Mouse (Mus musculus) embryonic facial prominence, embryonic 15.5 days (tissue): ENCODE data around the gene Cdyl. TPM values are rescaled to one million over a fixed set of nuclear protein-coding genes. Genes with fewer than 3 reads are reported as not detected.
"Not testable (repeated sequence)": the region's sequence is repeated elsewhere in the genome, so short reads cannot be mapped to it uniquely, and the experiment has no call there.

ENCODE experiments used
- ATAC-seq: fragments of 200-750 bp; cut with Nextera tagmentation; 2 replicates; pipeline ENCODE4 v1.8.0; 2017; ENCODE audit warnings: low read depth, moderate TSS enrichment; ENCODE audit not compliant: insufficient number of reproducible peaks, low FRiP score, low TSS enrichment
- H3K27ac ChIP-seq: fragments of 300-500 bp; sonication (generic); replicated peaks from 2 replicates; pipeline ENCODE4 v1.5.1; 2015; ENCODE audit warnings: mild to moderate bottlenecking, inconsistent platforms
- H3K27me3 ChIP-seq: fragments of 300-500 bp; sonication (generic); 2 replicates; pipeline ENCODE4 v1.6.1; 2015; ENCODE audit warnings: inconsistent platforms
- H3K36me3 ChIP-seq: fragments of 300-500 bp; sonication (generic); 2 replicates; pipeline ENCODE4 v1.6.1; 2015; ENCODE audit warnings: mild to moderate bottlenecking, inconsistent platforms
- H3K4me1 ChIP-seq: fragments of 300-500 bp; sonication (generic); 2 replicates; pipeline ENCODE4 v1.6.1; 2015; ENCODE audit warnings: inconsistent platforms
- H3K4me2 ChIP-seq: fragments of 300-500 bp; sonication (generic); replicated peaks from 2 replicates; pipeline ENCODE4 v1.6.1; 2015; ENCODE audit warnings: mild to moderate bottlenecking, inconsistent platforms
- H3K4me3 ChIP-seq: fragments of 300-500 bp; sonication (generic); replicated peaks from 2 replicates; pipeline ENCODE4 v1.5.1; 2015; ENCODE audit warnings: mild to moderate bottlenecking, inconsistent platforms
- H3K9ac ChIP-seq: fragments of 300-500 bp; sonication (generic); 2 replicates; pipeline ENCODE4 v1.6.1; 2015; ENCODE audit warnings: inconsistent platforms
- H3K9me3 ChIP-seq: fragments of 300-500 bp; sonication (generic); replicated peaks from 2 replicates; pipeline ENCODE4 v1.6.1; 2016; ENCODE audit warnings: inconsistent platforms
- WGBS: fragments of 180-500 bp; shearing (Covaris S2); methylation state at CpG from one replicate; pipeline ENCODE4 v1.1.7; 2015; 5-methylcytosine and 5-hydroxymethylcytosine counted together
- polyA plus RNA-seq: library from polyadenylated mRNA; unstranded; fragments of >200 nt; fragmentation: Nextera tagmentation; extraction: Ambion mirVana; gene quantifications from 2 replicates; pipeline ENCODE4 v1.2.1, GENCODE M21; 2015

The Cdyl gene
- polyA plus RNA-seq, 1 experiment from 2014 or later, result 13.5 TPM

DNA sequence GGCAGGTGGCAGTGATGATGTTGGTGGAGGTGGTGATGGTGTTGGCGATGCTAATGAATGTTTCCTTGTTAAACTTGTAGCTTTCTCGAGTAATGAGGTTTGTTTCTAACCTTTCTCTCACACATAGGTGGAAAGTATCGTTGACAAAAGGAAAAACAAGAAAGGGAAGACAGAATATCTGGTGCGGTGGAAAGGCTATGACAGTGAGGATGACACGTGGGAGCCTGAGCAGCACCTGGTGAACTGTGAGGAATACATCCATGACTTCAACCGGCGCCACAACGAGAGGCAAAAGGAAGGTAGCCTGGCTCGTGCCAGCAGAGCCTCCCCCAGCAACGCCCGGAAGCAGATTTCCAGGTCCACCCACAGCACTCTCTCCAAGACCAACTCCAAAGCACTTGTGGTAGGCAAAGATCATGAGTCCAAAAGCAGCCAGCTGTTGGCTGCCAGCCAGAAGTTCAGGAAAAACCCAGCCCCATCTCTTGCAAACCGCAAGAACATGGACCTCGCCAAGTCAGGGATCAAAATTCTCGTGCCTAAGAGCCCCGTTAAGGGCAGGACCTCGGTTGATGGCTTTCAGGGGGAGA lies 156.2 kb downstream of the Cdyl start:
- H3K36me3 ChIP-seq, result peaks cover 26% of the 10 kb centered on the region; the same call in 1 of the 2 replicates
- WGBS, result 76% methylated on average over 16 of the region's 16 CpGs
- H3K27me3 ChIP-seq, result no peaks in the 10 kb centered on the region
- H3K9me3 ChIP-seq, result no peaks in the 10 kb centered on the region
- peaks cover 22% of the 10 kb centered on the region for H3K4me1 ChIP-seq
- 0 out of 2 replicates have a peak, but pooled peaks have one; percentile 4 for ATAC-seq
- H3K4me3 ChIP-seq, result no peak overlapping the region
- H3K27ac ChIP-seq, result no peak overlapping the region
- no peak overlapping the region for H3K4me2 ChIP-seq
- no peak overlapping the region for H3K9ac ChIP-seq

DNA sequence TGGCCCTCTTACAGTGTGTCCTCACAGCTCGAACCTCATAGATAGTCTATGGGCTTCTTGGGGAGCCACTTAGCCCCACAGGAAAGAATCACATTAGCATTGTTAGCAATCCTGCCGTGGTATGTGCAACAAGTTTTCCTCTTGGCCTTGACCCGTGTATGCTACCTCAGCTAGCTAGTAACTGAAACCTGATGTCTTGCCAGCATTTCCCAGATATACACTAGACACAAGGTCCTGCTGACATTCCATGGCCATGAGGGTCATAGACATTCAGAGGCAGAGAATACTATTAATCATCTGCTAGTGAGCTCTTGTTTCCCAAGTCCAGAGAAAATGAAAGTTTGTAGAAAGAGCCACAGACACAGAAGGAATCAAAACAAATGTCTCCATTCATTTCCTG lies 158.0 kb downstream of the Cdyl start:
- no peak for ATAC-seq
- H3K27ac ChIP-seq, result no peak overlapping the region
- H3K27me3 ChIP-seq, result no peaks in the 10 kb centered on the region
- H3K9ac ChIP-seq, result no peak overlapping the region
- peaks cover 15% of the 10 kb centered on the region for H3K4me1 ChIP-seq
- 75% methylated on average over 3 of the region's 3 CpGs for WGBS
- no peak overlapping the region for H3K4me3 ChIP-seq
- H3K36me3 ChIP-seq, result peaks cover 26% of the 10 kb centered on the region; the same call in 1 of the 2 replicates
- no peaks in the 10 kb centered on the region for H3K9me3 ChIP-seq
- H3K4me2 ChIP-seq, result no peak overlapping the region

DNA sequence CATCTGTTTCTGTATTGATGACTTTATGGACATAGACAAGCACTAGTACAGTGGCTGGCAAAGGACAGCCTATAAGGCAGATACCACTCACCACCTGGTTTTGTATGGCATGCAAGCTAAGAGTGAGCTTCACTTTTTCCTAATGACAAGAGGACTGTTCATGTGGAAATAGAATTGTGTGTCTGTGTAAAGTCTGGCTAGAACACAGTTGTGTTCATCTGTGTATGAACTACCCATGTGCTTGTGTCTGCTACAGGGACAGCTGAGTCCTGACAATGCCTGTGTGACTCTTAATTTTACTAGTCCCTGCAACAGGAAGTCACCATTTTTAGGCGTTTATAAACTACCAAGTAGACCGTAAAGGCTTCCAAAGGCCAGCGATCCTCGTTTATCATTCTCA lies 158.4 kb downstream of the Cdyl start:
- H3K4me1 ChIP-seq, result peaks cover 14% of the 10 kb centered on the region
- H3K27ac ChIP-seq, result no peak overlapping the region

DNA sequence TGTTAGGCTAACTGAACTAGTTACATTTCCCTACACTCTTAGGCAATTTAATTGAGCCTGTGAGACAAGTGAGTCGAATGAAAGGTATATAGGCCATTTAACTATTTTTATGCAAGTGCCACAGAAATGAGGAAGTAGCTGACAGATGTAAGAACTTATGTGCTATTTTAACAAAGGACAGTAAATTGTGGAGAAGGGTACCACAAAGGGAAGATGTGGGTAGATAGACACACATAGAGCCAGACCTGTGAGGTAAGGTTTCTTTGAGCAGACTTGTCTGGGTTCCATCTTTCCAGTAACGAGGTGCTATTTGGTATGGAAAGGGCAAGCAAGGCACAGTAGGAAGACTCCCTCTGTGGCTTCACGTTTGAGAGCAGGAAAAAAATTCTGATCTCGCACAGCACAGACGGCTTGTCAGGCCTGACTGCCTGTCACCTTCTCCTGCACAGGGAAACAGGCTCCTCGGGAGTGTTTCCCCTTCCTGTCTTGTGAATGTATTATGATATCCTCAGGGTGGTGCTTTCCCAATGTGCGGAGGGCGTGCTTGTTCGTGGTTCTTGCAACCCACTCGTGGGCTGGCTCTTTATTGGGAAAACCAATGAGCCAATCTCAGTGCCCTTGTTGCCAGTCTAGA lies 162.3 kb downstream of the Cdyl start:
- 60% methylated on average over 10 of the region's 10 CpGs for WGBS
- ATAC-seq, result no peak

More for the DNA sequence above, 158.4 kb downstream of the Cdyl start:
- Histone ChIP-seq H3K9ac (no peak overlapping the region), H3K27me3 (no peaks in the 10 kb centered on the region), H3K4me3 (no peak overlapping the region), H3K9me3 (no peaks in the 10 kb centered on the region), H3K36me3 (peaks cover 26% of the 10 kb centered on the region; the same call in 1 of the 2 replicates), H3K4me2 (no peak overlapping the region)
- WGBS, result 89% methylated on average over 4 of the region's 4 CpGs
- ATAC-seq, result no peak

DNA sequence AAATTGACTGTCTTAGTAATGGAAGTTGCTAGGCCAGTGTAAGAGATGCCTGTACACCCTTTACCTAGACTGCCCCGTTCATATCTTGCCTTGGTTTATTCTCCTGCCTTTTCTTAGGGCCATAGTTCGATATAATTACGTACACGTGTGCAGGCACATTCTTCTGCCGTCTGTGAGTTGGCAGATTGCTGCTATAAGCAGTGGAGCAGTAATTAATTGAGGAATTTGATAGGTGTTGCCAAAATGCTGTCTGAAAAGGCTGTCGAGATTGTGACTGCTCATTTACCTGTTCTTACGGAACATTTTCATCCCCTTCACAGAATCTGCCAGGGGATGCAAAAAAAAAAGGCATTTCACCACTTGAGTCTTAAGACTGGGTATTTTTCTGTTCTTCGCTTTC lies 163.2 kb downstream of the Cdyl start:
- no peak overlapping the region for H3K4me3 ChIP-seq
- no peak overlapping the region for H3K27ac ChIP-seq
- peaks cover 5% of the 10 kb centered on the region; the same call in 1 of the 2 replicates for H3K4me1 ChIP-seq
- no peaks in the 10 kb centered on the region for H3K9me3 ChIP-seq
- ATAC-seq, result no peak
- H3K36me3 ChIP-seq, result peaks cover 22% of the 10 kb centered on the region
- no peaks in the 10 kb centered on the region for H3K27me3 ChIP-seq
- no peak overlapping the region for H3K9ac ChIP-seq
- WGBS, result 45% methylated on average over 8 of the region's 8 CpGs
- no peak overlapping the region for H3K4me2 ChIP-seq

More for the DNA sequence above, 162.3 kb downstream of the Cdyl start:
- Histone ChIP-seq H3K36me3 (peaks cover 28% of the 10 kb centered on the region), H3K27ac (no peak overlapping the region), H3K27me3 (no peaks in the 10 kb centered on the region), H3K9ac (no peak overlapping the region), H3K4me3 (no peak overlapping the region), H3K4me2 (no peak overlapping the region), H3K4me1 (peaks cover 5% of the 10 kb centered on the region; the same call in 1 of the 2 replicates), H3K9me3 (no peaks in the 10 kb centered on the region)

DNA sequence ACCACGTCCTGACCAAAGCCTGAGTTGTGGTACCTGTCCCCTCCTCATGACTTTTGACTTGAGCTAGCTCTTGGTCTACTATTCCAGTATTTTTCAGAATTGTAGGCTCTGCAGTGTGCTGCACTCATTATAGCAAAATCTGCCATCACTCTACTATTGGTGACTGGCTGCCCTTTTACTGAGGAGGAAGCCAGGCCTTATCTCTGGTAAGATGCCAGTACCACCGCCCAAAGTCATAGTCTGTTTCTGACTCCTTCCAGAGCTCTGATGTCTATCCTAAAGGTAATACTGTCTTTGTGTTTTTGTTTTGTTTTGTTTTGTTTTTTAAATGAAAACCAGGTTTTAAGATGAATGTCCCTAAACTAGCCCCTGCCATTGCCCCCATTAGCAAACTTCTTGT lies 166.0 kb downstream of the Cdyl start:
- H3K4me3 ChIP-seq, result no peak overlapping the region
- peaks cover 5% of the 10 kb centered on the region; the same call in 1 of the 2 replicates for H3K4me1 ChIP-seq
- no peaks in the 10 kb centered on the region for H3K9me3 ChIP-seq
- H3K27ac ChIP-seq, result no peak overlapping the region
- no peak overlapping the region for H3K9ac ChIP-seq
- no peak for ATAC-seq
- 84% methylated on average over 2 of the region's 2 CpGs for WGBS
- no peak overlapping the region for H3K4me2 ChIP-seq
- no peaks in the 10 kb centered on the region for H3K27me3 ChIP-seq
- peaks cover 13% of the 10 kb centered on the region for H3K36me3 ChIP-seq

DNA sequence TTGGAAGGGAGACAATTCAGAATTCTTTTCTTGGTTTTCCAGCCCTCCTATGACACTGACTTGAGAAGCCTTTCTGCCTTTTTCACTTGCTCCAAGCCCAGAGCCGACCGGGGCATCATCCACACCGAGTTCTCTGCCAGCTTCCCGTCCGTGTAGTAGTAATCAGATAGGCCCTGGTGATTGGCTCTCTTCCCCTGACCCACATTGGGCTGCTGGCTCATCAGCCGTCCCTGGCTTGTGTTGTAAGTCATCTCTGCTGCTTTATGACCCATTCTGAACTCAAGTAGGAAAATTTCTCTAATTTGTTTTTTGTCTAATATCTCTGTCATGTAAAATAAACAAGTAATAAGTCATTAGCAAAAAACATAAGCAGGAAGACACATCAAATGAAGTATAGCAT lies 173.0 kb downstream of the Cdyl start:
- H3K27ac ChIP-seq, result no peak overlapping the region
- H3K9me3 ChIP-seq, result no peaks in the 10 kb centered on the region
- no peak for ATAC-seq
- no peaks in the 10 kb centered on the region for H3K27me3 ChIP-seq
- no peak overlapping the region for H3K4me3 ChIP-seq
- H3K4me2 ChIP-seq, result no peak overlapping the region
- WGBS, result 51% methylated on average over 6 of the region's 6 CpGs
- peaks cover 7% of the 10 kb centered on the region; the same call in 1 of the 2 replicates for H3K36me3 ChIP-seq
- no peak overlapping the region for H3K9ac ChIP-seq
- peaks cover 6% of the 10 kb centered on the region; the same call in 1 of the 2 replicates for H3K4me1 ChIP-seq

DNA sequence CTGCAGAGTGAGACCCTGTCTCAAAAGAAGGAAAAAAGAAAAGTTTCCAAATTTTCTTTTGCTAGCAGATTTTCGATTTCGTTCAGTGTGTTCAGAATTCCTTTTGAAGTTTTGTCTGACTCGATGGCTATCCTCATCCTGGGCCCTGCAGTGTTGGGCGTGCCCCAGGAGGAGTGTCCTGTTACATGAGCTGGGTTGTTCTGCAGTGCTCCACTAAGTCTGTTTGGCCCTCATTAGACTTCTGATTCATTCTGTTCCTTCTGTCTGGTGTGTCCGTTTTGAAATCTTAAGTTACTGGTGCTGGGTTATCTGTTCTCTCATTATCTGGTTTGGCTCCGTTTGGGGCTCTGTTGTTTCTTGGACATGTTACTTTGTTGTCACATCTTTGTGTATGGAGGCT lies 174.3 kb downstream of the Cdyl start:
- WGBS, result 21% methylated on average over 6 of the region's 6 CpGs
- Histone ChIP-seq H3K4me1 (peaks cover 6% of the 10 kb centered on the region; the same call in 1 of the 2 replicates), H3K4me3 (no peak overlapping the region), H3K4me2 (no peak overlapping the region), H3K27me3 (no peaks in the 10 kb centered on the region), H3K9ac (no peak overlapping the region), H3K27ac (no peak overlapping the region), H3K9me3 (no peaks in the 10 kb centered on the region), H3K36me3 (0 out of 2 replicates have a peak, but pooled peaks cover 2% of the 10 kb centered on the region)
- ATAC-seq, result no peak

DNA sequence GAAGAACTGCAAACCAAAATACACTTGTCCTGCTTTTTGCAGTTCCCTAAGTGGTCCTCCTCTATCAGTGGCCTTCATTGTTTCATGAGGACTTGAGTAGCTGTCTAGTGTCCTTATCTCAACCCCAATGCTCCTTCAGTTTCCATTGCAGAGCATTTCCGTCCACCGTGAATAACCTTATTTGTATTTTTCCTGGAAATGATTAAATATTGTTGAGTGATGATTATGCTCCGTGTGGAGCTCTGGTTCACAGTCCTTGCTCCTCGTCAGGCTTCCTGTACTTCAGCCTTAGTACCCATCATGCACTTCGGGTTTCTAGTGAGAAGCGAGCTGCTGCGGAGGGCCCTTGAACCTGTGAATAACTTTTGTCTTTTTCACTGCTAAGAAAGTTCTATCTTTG lies 176.0 kb downstream of the Cdyl start:
- H3K36me3 ChIP-seq, result peaks cover 2% of the 10 kb centered on the region; the same call in 1 of the 2 replicates
- H3K9me3 ChIP-seq, result no peaks in the 10 kb centered on the region
- WGBS, result 76% methylated on average over 7 of the region's 7 CpGs
- H3K9ac ChIP-seq, result no peak overlapping the region
- H3K27ac ChIP-seq, result no peak overlapping the region
- no peak overlapping the region for H3K4me3 ChIP-seq
- H3K4me1 ChIP-seq, result peaks cover 6% of the 10 kb centered on the region; the same call in 1 of the 2 replicates
- ATAC-seq, result no peak
- H3K27me3 ChIP-seq, result no peaks in the 10 kb centered on the region
- H3K4me2 ChIP-seq, result no peak overlapping the region

DNA sequence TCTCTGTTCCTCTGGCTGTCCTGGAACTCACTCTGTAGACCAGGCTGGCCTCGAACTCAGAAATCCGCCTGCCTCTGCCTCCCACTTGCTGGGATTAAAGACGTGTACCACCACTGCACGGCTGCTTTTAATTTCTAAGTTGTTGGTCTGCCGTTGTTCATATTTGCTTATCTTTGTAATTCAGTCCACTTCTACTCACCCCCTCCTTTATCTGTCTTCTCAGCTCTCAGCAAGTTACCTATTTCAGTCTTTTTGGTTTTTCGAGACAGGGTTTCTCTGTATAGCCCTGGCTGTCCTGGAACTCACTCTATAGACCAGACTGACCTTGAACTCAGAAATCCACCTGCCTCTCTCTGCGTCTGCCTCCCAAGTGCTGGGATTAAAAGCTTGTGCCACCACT lies 176.9 kb downstream of the Cdyl start:
- not testable (repeated sequence) for H3K36me3 ChIP-seq, H3K27me3 ChIP-seq, H3K27ac ChIP-seq, ATAC-seq, H3K4me2 ChIP-seq, H3K9me3 ChIP-seq, H3K4me1 ChIP-seq, H3K9ac ChIP-seq, H3K4me3 ChIP-seq
- 88% methylated on average over 7 of the region's 7 CpGs for WGBS

DNA sequence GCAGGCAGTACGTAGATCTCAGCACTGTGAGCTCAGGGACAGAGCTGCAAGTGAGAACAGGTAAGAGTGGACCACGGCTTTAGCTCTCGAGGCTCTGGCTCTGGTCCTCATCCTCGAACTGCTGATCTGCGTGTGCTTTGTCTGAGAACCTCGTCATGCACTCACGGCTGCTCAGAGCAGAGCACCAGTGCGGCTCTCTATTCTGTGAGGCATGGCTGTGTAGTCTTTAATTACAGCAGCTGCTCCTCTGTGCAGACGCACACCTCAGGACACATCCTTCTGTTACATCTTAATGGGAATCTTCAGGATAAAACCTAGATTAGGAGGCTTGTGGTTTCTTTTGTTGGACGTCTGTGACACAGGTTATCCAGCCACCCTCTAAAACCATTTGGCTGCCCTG lies 180.5 kb downstream of the Cdyl start:
- H3K36me3 ChIP-seq, result peaks cover 2% of the 10 kb centered on the region; the same call in 1 of the 2 replicates
- no peaks in the 10 kb centered on the region for H3K9me3 ChIP-seq
- peaks cover 4% of the 10 kb centered on the region; the same call in 1 of the 2 replicates for H3K4me1 ChIP-seq
- H3K27ac ChIP-seq, result no peak overlapping the region
- no peak overlapping the region for H3K4me3 ChIP-seq
- H3K9ac ChIP-seq, result no peak overlapping the region
- 72% methylated on average over 10 of the region's 10 CpGs for WGBS
- no peaks in the 10 kb centered on the region for H3K27me3 ChIP-seq
- ATAC-seq, result no peak
- no peak overlapping the region for H3K4me2 ChIP-seq
